Comparison of ENCODE assay signal across 33 mouse cellular contexts in genomic region chr1:36608211-36608610, GRCm38 (mm10). TPM values are rescaled to one million over a fixed set of nuclear protein-coding genes. Genes with fewer than 3 reads are reported as not detected.
DNase-seq lines count a peak whose midpoint lies in the region; ATAC-seq and TF ChIP-seq lines count a peak whose summit lies in the region.
"Had no signal": no experiment of that assay in that cellular context is flagged by ENCODE, and none has a peak within 500 bp of the region (broad histone marks: within the 10 kb centered on the region; RNA-seq: fewer than 3 reads in every experiment).

No protein-coding gene starts in this region.

- H3K4me3 ChIP-seq in embryonic facial prominence, embryonic 12.5 days, result no peak overlapping the region
- no peak overlapping the region for H3K4me3 ChIP-seq in embryonic facial prominence, embryonic 10.5 days
- no peak overlapping the region for H3K4me3 ChIP-seq in stomach, embryonic 14.5 days (ENCODE audit: low read depth, low read length)
- H3K4me3 ChIP-seq in thymus, adult 2 months (ENCODE audit: control insufficient read depth, insufficient read depth, low read length), result no peak overlapping the region
- H3K4me3 ChIP-seq: forebrain, embryonic 13.5 days; heart, embryonic 10.5 days; hindbrain, embryonic 12.5 days; kidney, embryonic 15.5 days; layer of hippocampus, adult 2 months; left cerebral cortex, adult 2 months; limb, embryonic 13.5 days; lung, embryonic 15.5 days; midbrain, embryonic 13.5 days had no signal

- H3K4me2 ChIP-seq in embryonic facial prominence, embryonic 12.5 days (replicated peaks), result no peak overlapping the region
- H3K4me2 ChIP-seq in stomach, embryonic 14.5 days (replicated peaks; ENCODE audit: low read depth, low read length), result no peak overlapping the region
- H3K4me2 ChIP-seq: forebrain, embryonic 13.5 days; hindbrain, embryonic 12.5 days; kidney, embryonic 15.5 days; limb, embryonic 13.5 days; liver, embryonic 11.5 days; lung, embryonic 15.5 days; midbrain, embryonic 13.5 days had no signal

- 86% methylated on average over 4 of the region's 4 CpGs for WGBS in embryonic facial prominence, embryonic 12.5 days
- WGBS in embryonic facial prominence, embryonic 10.5 days, result 76% methylated on average over 4 of the region's 4 CpGs
- 50% methylated on average over 4 of the region's 4 CpGs for WGBS in stomach, embryonic 14.5 days
- 68% methylated on average over 4 of the region's 4 CpGs for WGBS in thymus, adult 2 months

- H3K36me3 ChIP-seq in embryonic facial prominence, embryonic 12.5 days, result no peaks in the 10 kb centered on the region
- H3K36me3 ChIP-seq in embryonic facial prominence, embryonic 10.5 days (replicated peaks), result no peaks in the 10 kb centered on the region
- no peaks in the 10 kb centered on the region for H3K36me3 ChIP-seq in stomach, embryonic 14.5 days (ENCODE audit: control insufficient read depth, insufficient read depth, low read length)
- H3K36me3 ChIP-seq in thymus, adult 2 months (ENCODE audit: control insufficient read depth, insufficient read depth, low read length), result no peaks in the 10 kb centered on the region
- H3K36me3 ChIP-seq: G1E; heart, embryonic 10.5 days; hindbrain, embryonic 12.5 days; kidney, embryonic 15.5 days; limb, embryonic 13.5 days; lung, embryonic 15.5 days; midbrain, embryonic 13.5 days had no signal

- H3K27me3 ChIP-seq in embryonic facial prominence, embryonic 12.5 days, result no peaks in the 10 kb centered on the region
- H3K27me3 ChIP-seq in embryonic facial prominence, embryonic 10.5 days (replicated peaks; ENCODE audit: low read depth, poor library complexity, severe bottlenecking), result no peaks in the 10 kb centered on the region
- H3K27me3 ChIP-seq in stomach, embryonic 14.5 days (ENCODE audit: control insufficient read depth, insufficient read depth, low read length), result no peaks in the 10 kb centered on the region
- H3K27me3 ChIP-seq in thymus, adult 2 months (ENCODE audit: control insufficient read depth, insufficient read depth, low read length), result no peaks in the 10 kb centered on the region
- H3K27me3 ChIP-seq: CH12.LX; forebrain, embryonic 13.5 days; hindbrain, embryonic 12.5 days; kidney, embryonic 15.5 days; limb, embryonic 13.5 days; lung, embryonic 15.5 days; midbrain, embryonic 13.5 days had no signal

- ATAC-seq in embryonic facial prominence, embryonic 12.5 days (ENCODE audit: insufficient number of reproducible peaks, insufficient read depth, low FRiP score, low TSS enrichment), result 0 out of 2 replicates have a peak, but pooled peaks have one; percentile 49
- peak; percentile 59; the same call in 1 of the 2 replicates for ATAC-seq in stomach, embryonic 14.5 days (ENCODE audit: insufficient number of reproducible peaks, insufficient read depth, low FRiP score, low read depth)
- ATAC-seq: forebrain, embryonic 13.5 days; hindbrain, postnatal 0 days; midbrain, embryonic 13.5 days had no signal

- peaks cover 9% of the 10 kb centered on the region; the same call in 1 of the 2 replicates for H3K4me1 ChIP-seq in embryonic facial prominence, embryonic 12.5 days
- H3K4me1 ChIP-seq in embryonic facial prominence, embryonic 10.5 days, result peaks cover 18% of the 10 kb centered on the region
- peaks cover 14% of the 10 kb centered on the region; the same call in 1 of the 2 replicates for H3K4me1 ChIP-seq in stomach, embryonic 14.5 days (ENCODE audit: control insufficient read depth, insufficient read depth, low read length)
- H3K4me1 ChIP-seq in thymus, adult 2 months (replicated peaks; ENCODE audit: control insufficient read depth, insufficient read depth, low read length), result peaks cover 36% of the 10 kb centered on the region

- DNase-seq in embryonic facial prominence, embryonic 10.5 days (ENCODE audit: low spot score), result no peak
- peak; percentile 5 for DNase-seq in thymus, postnatal 4 days
- no peak for DNase-seq in thymus, postnatal 0 days (ENCODE audit: low spot score)
- DNase-seq in right cerebral cortex, postnatal 14 days, result no peak
- DNase-seq in heart, adult 11 months, result no peak
- DNase-seq in thymus, adult 2 months, result no peak
- DNase-seq: adrenal gland, postnatal 10 days; cerebellum, adult 11 months; cerebellum, adult 9-10 months; cerebellum, postnatal 36 days; embryo, embryonic 11 days; gastrocnemius, postnatal 14 days; heart, postnatal 36 days; kidney, adult 18-20 months; kidney, postnatal 25 days; retina, postnatal 1 day; right cerebral cortex, postnatal 25 days; thymus, postnatal 25 days had no signal

- no peak overlapping the region for H3K27ac ChIP-seq in embryonic facial prominence, embryonic 12.5 days
- H3K27ac ChIP-seq in embryonic facial prominence, embryonic 10.5 days (replicated peaks), result no peak overlapping the region
- H3K27ac ChIP-seq in stomach, embryonic 14.5 days (ENCODE audit: low read length), result peak overlapping the region; percentile 22; the same call in 1 of the 2 replicates
- no peak overlapping the region for H3K27ac ChIP-seq in thymus, adult 2 months (ENCODE audit: control insufficient read depth, insufficient read depth, low read length)
- H3K27ac ChIP-seq: forebrain, embryonic 13.5 days; heart, embryonic 10.5 days; hindbrain, embryonic 12.5 days; hindbrain, postnatal 0 days; kidney, embryonic 15.5 days; layer of hippocampus, adult 2 months; left cerebral cortex, adult 2 months; limb, embryonic 13.5 days; lung, embryonic 15.5 days; midbrain, embryonic 13.5 days had no signal

- no peak for TF ChIP-seq CTCF in thymus, adult 2 months (IDR thresholded peaks at IDR 0.05; ENCODE audit: borderline replicate concordance, control insufficient read depth, extremely low read depth, insufficient read depth, low read length, poor library complexity)

- no peak overlapping the region for H3K9ac ChIP-seq in embryonic facial prominence, embryonic 12.5 days
- no peak overlapping the region for H3K9ac ChIP-seq in stomach, embryonic 14.5 days (replicated peaks; ENCODE audit: low read depth, low read length)
- H3K9ac ChIP-seq: forebrain, embryonic 13.5 days; hindbrain, embryonic 12.5 days; kidney, embryonic 15.5 days; limb, embryonic 13.5 days; lung, embryonic 15.5 days; midbrain, embryonic 13.5 days had no signal

- H3K9me3 ChIP-seq in embryonic facial prominence, embryonic 12.5 days, result no peaks in the 10 kb centered on the region
- no peaks in the 10 kb centered on the region for H3K9me3 ChIP-seq in embryonic facial prominence, embryonic 10.5 days
- H3K9me3 ChIP-seq in stomach, embryonic 14.5 days (ENCODE audit: control insufficient read depth, low read depth, low read length), result no peaks in the 10 kb centered on the region
- H3K9me3 ChIP-seq: forebrain, embryonic 13.5 days; G1E; heart, embryonic 10.5 days; hindbrain, embryonic 12.5 days; kidney, embryonic 15.5 days; limb, embryonic 13.5 days; lung, embryonic 15.5 days; midbrain, embryonic 13.5 days had no signal

- no peak for TF ChIP-seq POLR2A in thymus, adult 2 months (IDR thresholded peaks at IDR 0.05; ENCODE audit: control insufficient read depth, extremely low read depth, insufficient read depth, low read length, poor library complexity)

RNA-seq across cellular contexts. Expression of gene Sema4c, which starts 50.1 kb away (rescaled TPM):
- 29.3 and 29.4 TPM in 2 replicates for polyA plus RNA-seq in embryonic facial prominence, embryonic 12.5 days (2016; fragmentation: Nextera tagmentation; extraction: Ambion mirVana)
- polyA plus RNA-seq in embryonic facial prominence, embryonic 10.5 days (2016; fragmentation: Nextera tagmentation; extraction: Ambion mirVana), result 24.9 and 25.9 TPM in 2 replicates
- 5.5 and 6.0 TPM in 2 replicates for polyA plus RNA-seq in thymus, postnatal 0 days (2015; fragmentation: Nextera tagmentation; extraction: Ambion mirVana)
- 4.2 and 4.3 TPM in 2 replicates for polyA plus RNA-seq in stomach, embryonic 14.5 days (2014; fragmentation: Nextera tagmentation; extraction: Ambion mirVana)
- 15.5 and 16.8 TPM in 2 replicates for polyA plus RNA-seq in thymus, adult 2 months (2012; rRNA removed)
- polyA plus RNA-seq: G1E had no signal
